Mouse (Mus musculus): ENCODE results near the gene Trub1. TPM values are rescaled to one million over a fixed set of nuclear protein-coding genes. Genes with fewer than 3 reads are reported as not detected.

Trub1 gene
- polyA plus RNA-seq, 1 experiment from 2014 or later, result 18.3 TPM

Other genes with a start within 250 kb of the Trub1 start
- gene Ablim1, start 138.0 kb upstream of the Trub1 start, polyA plus RNA-seq (2015; fragmentation: Nextera tagmentation; extraction: Ambion mirVana), result 148 and 166 TPM in 2 replicates
- gene Fam160b1, start 92.2 kb upstream of the Trub1 start, polyA plus RNA-seq (2015; fragmentation: Nextera tagmentation; extraction: Ambion mirVana), result 14.3 and 17.0 TPM in 2 replicates
- 2.4 and 3.0 TPM in 2 replicates for gene Atrnl1, start 158.1 kb downstream of the Trub1 start, polyA plus RNA-seq (2015; fragmentation: Nextera tagmentation; extraction: Ambion mirVana)